Mouse (Mus musculus) urinary bladder, postnatal 36 days (tissue): ENCODE results near the gene C130026I21Rik.
A peak's percentile ranks its signal among the peaks of the same experiment; 100 is the strongest.
"Not testable (repeated sequence)": the region's sequence is repeated elsewhere in the genome, so short reads cannot be mapped to it uniquely, and the experiment has no call there.

Source experiments
- DNase-seq, 2 experiments: peaks; one replicate each; pipeline ENCODE4 v3.0.0; 2022; ENCODE audit warnings: low spot score in 2 of 2, mixed read lengths in 1 of 2

The C130026I21Rik gene

DNA sequence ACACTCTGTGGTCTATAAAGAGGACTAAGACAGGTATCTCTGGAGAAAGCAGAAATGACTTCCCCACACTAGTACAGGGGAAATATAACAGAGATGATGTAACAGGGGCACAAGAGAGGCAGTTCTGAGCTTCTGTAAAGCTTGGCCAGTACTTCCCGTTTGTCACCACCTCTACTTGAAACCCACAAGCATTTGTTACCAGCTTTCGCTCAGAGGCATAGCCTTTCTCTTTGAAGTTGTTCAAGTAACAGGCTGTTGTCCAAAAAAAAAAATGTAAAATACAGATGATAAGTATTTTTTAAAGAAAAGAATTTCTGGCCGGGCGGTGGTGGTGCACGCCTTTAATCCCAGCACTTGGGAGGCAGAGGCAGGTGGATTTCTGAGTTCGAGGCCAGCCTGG, 236.8 kb downstream of the C130026I21Rik start:
- not testable (repeated sequence) for DNase-seq

DNA sequence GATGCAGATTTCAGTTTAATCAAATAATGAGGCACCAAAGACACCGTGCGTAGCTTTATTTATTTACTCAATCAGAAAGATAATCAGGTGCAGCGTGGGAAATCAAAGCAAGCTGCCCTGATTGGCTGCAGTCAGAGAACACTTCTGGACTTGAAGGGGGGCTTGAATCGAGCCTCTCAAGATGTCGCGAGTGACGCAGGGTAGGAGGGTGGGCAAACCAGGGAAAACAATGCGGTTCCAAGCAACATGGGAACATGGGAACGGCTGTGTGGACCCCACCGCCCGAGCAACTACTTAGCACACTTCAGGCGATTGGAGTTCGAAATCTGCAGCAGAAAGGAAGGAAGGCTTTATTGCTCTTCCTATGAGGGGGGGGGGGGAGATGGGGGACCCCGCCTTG, 240.2 kb downstream of the C130026I21Rik start:
- DNase-seq: not testable (repeated sequence)

DNA sequence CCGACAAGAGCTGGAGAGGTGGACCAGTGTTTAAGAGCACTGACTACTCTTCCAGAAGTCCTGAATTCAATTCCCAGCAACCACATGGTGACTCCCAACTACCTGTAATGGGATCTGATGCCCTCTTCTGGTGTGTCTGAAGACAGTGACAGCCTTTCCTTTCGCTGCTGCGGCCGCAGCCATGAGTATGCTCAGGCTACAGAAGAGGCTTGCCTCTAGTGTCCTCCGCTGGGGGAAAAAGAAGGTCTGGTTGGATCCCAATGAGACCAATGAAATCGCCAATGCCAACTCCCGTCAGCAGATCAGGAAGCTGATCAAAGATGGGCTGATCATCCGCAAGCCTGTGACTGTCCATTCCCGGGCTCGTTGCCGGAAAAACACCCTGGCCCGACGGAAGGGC, 258.4 kb downstream of the C130026I21Rik start:
- DNase-seq: not testable (repeated sequence)

DNA sequence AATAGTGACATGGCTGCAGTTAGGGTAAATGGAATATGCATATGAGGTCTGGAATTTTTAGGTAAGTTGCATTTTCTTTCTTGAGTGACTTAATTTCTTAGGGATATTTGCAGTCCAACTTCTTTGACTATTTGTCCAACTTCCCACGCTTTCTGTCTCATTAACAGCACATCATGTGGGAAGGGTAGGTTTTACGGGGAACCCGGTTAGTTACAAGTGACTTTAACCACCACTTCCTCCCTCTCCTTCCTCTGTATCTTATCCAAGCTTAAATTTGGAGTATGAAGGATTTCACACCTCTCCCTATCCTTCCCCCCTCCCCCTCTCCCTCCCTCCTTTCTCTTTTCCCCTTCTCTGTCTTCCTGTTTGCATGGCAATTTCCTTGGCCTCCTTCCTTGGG, 259.4 kb downstream of the C130026I21Rik start:
- DNase-seq: not testable (repeated sequence)

DNA sequence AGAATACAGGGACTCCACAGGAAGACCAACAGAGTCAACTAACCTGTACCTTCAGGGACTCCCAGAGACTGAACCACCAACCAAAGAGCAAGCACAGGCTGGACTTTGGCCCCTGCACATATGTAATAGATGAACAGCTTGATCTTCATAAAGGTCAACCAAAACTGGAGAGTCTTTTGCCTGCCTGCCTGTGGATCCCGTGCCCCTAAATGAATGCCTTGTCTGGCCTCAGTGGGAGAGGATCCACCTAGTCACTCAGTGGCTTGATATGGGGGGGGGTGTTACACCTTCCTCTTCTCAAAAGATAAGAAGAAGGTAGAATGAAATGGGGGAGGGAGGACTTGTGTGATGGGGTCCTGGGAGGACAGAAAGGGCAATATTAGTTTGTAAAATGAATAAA, 262.6 kb downstream of the C130026I21Rik start:
- DNase-seq: not testable (repeated sequence)

DNA sequence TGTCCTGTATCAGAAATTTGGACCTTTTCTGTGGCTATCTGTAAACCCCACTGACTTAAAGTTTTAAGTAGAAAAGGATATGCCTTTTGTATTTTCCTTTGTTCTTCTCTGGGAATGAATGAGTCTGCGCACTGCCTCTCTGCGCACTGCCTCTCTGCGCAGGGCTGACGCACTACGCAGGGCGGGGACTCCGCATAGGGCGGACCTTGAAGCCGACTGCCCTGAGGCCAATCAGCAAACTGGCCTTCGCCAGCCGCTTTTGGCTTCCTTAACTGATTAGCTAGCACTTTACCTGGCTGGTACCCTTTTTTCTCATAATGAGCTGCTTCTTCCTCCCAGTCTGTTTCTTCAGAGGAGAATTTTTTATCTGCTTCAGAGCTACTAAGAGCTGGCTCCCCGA, 271.1 kb downstream of the C130026I21Rik start:
- not testable (repeated sequence) for DNase-seq

DNA sequence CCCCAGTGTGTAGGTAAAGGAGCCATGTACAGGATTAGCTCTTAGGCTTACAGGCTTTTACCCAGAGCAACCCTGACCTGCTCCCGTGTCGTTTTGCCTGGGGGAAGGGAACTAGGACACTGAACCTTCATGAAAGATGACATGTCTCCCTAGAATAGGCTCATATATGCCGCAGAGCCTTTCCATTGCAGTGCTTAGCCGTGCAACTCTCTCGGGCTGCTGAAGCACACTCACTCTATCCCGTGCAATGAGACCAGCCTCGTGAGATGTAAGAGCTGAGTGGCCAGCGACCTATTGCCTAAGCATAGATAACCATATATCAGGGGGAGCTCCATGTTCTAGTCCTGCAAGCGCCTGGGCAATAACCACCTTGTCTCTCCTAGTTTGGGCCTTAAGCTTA, 274.1 kb downstream of the C130026I21Rik start:
- DNase-seq: not testable (repeated sequence)

DNA sequence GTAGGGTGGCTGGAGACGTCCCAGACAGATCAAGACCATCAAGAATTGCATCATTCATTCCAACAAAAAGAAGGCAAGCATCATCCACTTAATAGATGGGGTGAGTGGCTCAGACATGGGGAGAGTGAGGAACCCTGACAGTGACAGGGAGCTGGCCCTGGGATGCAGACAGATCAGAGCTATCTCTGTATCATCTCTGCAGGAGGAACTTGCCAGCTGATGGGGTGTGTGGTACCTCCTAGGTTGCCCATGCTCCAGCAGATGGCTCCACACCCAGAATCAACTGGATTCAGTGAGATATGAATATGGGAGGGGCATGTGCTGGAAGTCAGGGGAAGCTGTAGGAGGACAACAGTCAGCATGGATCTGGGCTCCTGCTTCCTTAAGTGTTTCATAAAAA, 275.9 kb downstream of the C130026I21Rik start:
- DNase-seq: not testable (repeated sequence)

DNA sequence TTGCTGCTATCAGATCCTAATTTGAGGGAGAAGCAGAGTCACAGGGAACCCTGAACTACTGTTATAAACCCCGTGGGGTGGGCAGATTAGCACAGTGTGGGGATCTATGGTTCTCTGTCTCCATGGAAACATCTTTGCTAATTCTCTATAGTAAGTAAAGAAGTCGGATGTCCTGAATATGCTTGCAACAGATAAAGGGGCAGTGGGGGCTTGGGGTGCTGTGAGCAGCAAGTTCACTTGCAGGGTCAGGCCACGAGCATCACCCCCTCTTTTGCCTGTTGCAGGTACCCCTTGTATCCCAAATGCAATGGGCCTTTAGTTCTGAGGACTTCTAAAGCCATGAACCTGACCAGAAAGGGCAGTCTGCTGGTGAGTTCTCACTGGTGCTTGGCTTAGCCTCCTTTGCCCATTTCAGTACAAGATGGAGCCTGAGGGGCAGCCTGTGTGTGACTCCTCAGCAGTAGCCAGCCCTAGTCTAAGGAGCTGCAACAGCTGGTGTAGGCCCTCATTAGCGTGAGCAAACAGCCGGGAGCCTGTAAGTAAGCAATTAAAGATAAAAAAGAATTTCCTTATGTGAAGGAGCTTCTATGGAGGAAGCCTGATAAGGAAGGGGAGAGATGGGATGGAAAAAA, 276.6 kb downstream of the C130026I21Rik start:
- not testable (repeated sequence) for DNase-seq

DNA sequence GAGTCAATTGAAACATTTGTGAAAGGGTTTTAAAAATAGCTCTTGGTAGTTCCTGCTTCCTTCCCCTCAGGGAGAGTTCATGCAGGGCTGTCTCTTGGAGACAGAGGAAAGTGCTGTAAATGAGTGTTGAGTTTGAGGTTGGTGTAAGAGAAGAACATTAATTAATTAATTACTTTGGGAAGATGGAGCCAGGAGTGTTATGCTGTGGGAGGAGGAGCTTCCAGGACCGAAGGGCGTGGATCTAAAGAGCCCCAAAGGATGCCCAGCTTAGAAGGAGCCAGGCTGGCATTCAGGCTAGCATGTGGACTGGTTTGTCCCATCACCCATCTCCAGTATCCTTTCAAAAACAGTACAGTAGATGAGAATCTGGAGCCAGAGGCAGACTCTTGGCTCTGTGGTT, 277.1 kb downstream of the C130026I21Rik start:
- DNase-seq: not testable (repeated sequence)

DNA sequence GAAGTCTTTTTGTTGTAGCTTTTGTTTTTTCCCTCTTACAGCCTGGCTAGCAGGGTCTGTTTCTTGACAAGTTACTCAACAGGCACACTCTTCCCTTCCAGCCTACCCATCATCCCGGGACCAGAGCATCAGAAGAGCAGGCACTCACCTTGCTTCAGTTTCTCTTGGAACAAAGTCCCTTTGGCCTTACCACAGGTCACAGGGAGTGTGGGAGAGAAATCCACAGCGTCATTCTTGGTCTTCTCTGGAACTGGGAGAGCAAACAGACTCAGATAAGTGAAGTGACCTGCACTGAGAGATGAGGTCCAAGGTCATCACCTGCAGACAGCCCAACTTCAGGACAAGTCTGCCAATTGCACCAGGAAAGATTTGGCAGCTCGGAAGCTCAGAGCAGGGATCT, 277.5 kb downstream of the C130026I21Rik start:
- not testable (repeated sequence) for DNase-seq

DNA sequence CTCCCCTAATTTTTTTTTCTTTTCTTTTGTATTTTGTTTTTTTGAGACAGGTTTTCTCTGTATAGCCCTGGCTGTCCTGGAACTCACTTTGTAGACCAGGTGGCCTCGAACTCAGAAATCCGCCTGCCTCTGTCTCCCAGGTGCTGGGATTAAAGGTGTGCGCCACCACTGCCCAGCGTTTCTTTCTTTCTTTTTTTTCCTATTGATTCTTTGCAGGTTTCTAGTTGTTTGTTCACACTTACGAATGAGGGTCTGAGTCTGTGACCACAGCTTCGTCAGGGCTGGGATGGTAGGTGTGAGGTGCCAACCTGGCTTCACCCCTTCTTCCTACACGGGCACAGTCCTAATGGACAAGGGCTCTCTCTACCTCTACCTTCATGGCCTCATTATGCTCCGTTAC, 281.3 kb downstream of the C130026I21Rik start:
- not testable (repeated sequence) for DNase-seq

DNA sequence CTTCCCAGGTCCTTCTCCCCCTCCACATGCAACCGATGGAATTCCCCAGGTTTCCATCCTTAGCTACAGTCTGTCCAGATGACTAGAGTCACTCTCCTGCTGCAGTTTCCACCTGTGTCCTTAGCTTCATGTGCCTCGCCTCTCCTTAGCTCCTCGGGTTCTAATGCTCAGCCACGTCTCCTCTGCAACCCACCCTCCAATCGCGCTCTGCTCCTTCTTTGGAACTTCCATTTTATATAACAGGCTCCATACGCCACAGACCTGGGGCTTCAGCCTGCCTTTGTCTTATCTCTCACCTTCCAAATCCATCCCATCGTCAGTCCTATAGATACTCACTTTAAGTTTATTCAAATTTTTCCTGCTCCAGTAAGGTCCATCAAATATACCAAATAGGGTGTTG, 282.6 kb downstream of the C130026I21Rik start:
- DNase-seq: not testable (repeated sequence)

DNA sequence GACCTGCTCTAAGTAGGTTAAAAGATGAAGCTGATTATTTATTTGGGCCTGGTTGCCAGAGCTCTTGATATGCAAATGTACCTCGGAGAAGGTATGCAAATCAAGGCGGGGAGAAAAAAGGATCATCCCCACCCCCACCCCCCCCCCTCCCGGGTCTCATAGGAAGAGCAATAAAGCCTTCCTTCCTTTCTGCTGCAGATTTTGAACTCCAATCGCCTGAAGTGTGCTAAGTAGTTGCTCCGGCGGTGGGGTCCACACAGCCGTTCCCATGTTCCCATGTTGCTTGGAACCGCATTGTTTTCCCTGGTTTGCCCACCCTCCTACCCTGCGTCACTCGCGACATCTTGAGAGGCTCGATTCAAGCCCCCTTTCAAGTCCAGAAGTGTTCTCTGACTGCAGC, 308.6 kb downstream of the C130026I21Rik start:
- DNase-seq: not testable (repeated sequence)

DNA sequence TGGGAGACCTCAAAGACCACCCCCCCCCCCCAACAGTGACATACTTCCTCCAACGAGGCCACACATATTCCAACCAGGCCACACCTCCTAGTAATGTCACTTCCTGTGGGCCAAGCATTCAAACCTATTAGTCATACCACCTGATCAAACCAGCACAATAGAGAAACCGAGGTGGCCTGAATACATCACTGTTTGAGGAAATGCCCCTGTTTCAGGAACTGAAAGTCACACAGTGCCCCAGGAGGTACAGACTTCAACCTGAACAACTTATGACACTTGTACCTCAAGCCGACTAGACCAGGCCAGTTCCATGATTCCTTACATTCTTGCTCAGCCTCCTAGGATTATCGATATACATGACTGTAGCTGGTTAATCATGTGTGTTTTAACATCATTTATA, 312.7 kb downstream of the C130026I21Rik start:
- not testable (repeated sequence) for DNase-seq

DNA sequence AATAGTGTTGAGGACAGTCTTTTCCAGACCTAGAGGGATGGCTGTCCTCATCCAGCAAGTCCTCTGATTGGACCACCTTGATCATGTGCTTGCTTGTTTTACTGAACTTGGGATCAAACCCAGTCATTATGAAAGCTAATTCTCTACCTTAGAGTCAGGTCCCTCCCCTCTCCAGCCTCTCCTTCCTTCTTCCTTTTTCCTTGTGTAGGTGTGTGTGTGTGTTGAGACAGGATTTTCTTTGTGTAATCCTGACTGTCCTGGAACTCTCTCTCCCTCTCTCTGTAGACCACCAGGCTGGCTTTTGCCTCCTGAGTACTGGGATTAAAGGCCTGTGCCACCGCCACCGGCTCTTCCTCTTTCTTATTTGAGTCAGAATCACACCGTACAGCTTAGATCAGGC, 313.6 kb downstream of the C130026I21Rik start:
- DNase-seq: not testable (repeated sequence)

DNA sequence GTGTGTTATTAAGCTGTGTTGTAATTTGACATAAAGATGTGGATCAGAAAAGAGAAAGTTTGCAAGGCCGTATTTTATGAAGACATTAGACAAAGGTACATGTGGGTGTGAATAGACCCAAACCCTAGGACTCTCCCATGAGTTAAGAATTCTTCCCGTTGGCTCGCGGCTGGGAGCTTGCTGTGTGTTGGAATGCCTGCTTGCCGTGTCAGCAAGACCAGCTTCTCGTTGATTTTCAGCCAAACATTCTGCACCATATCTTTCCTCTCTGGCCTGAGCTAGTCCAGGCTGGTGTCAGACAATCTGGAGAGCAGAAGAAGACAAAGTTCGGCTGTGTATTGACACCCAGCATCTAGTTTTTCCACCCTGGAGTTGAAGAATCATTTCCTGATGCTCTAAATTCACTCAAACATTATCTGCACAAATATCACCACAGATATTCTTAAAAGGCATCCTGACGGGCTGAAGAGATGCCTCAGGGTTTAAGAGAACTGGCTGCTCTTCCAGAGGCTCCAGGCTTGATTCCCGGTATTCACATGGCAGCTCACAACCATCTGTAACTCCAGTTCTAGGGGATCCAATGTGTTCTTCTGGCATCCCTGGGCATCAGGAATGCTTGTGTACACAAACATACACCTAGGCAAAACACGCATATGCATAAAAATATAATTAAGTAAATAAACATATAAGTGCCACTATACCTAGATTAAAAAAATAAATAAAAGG, 317.7 kb downstream of the C130026I21Rik start:
- peak in 1 of 2 experiments; percentile 36 for DNase-seq

DNA sequence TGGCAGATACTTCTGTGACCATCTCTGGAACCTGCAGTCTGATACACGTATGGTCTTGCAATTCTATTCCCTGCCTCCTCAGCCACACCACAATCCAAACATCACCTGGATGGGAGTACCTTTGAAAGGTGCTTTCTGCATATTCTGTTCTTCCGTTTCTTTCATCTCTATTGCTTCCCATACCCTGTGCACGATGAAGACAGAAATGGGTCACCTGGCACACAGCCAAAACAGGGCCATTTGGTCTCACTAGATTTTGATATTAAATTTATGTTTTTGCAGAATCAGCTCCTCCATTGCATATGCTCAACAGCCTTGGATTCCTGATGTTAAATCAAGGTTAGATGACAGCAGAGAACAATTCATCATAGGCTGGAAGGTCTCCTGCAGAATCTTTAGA, 318.8 kb downstream of the C130026I21Rik start:
- no peak for DNase-seq

DNA sequence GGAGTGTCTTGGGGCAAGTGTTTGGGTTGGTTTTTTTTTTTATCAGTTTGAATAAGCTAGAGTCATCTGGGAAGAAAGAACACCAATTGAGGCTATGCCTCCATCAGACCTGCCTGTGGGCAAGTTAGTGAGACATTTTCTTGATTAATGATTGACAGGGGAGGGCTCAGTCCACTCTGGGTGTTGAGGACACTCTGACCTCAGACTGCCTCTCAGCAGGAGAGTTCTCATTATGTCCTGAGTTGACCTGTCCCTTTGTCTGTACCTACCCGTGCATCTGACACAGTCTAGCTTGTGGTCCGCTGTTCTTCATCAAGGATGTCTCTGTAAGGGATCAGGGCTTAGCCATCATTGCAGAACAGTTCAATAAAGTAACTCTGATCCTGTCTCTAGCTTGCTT, 323.0 kb downstream of the C130026I21Rik start:
- DNase-seq: no peak

DNA sequence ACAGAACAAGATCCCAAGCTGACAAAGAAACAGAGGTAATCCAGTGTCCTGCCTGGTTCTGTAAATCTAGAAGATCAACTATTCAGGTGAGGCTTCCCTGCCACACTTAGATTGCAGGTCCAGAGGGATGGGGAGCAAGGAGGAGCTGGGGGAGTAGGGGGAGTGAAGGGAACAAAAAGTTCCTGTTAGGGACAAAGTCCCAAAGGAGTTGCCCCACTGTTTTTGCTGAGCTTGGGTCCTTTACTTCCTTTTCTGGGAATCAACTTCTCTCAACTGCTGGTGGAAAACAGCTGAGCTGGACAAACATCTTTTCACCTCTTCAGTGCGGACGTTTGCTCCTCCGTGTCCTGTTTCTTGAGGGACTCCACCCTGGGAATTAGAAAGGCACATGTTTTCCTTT, 324.4 kb downstream of the C130026I21Rik start:
- DNase-seq: no peak

DNA sequence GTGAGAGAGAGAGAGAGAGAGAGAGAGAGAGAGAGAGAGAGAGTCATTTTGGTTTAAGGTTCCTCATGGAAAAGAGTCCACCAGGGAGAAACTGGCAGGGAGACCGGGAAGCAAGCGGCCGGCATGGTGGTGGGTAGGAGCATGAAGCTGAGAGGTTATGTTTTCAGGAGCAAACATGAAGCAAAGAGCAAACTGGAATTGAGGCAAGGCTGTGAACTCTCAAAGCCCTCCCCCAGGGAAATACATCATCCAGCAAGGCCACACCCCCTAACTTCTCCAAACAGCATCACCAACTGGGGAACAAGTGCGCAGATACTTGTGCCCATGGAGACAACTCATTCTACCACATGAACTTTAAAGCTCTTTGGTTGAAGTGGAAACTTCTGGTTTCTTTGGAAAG, 326.8 kb downstream of the C130026I21Rik start:
- no peak for DNase-seq
